Mouse (Mus musculus) forebrain, embryonic 14.5 days (tissue): ENCODE data around the gene Slbp. TPM values are rescaled to one million over a fixed set of nuclear protein-coding genes. Genes with fewer than 3 reads are reported as not detected.

Source experiments
- ATAC-seq: fragments of 200-750 bp; cut with Nextera tagmentation; 2 replicates; pipeline ENCODE4 v1.8.0; 2017; ENCODE audit warnings: mild to moderate bottlenecking, moderate library complexity
- DNase-seq: peaks from one replicate; pipeline ENCODE4 v3.0.0-alpha.2; 2015; ENCODE audit warnings: low spot score
- H3K27ac ChIP-seq: fragments of 300-500 bp; sonication (generic); 2 replicates; pipeline ENCODE4 v1.5.1; 2014; ENCODE audit warnings: low read depth, mild to moderate bottlenecking, control low read depth, low read length, moderate library complexity
- H3K27me3 ChIP-seq: fragments of 300-500 bp; sonication (generic); replicated peaks from 2 replicates; pipeline ENCODE4 v1.6.1; 2014; ENCODE audit warnings: low read length, control low read depth, mixed read lengths; ENCODE audit not compliant: control insufficient read depth, insufficient read depth
- H3K36me3 ChIP-seq: fragments of 300-500 bp; sonication (generic); 2 replicates; pipeline ENCODE4 v1.6.1; 2014; ENCODE audit warnings: low read length, control low read depth; ENCODE audit not compliant: control insufficient read depth, insufficient read depth
- H3K4me1 ChIP-seq: fragments of 300-500 bp; sonication (generic); 2 replicates; pipeline ENCODE4 v1.6.1; 2014; ENCODE audit warnings: antibody characterized with exemption, low read length, control low read depth; ENCODE audit not compliant: control insufficient read depth, insufficient read depth
- H3K4me2 ChIP-seq: fragments of 300-500 bp; sonication (generic); 2 replicates; pipeline ENCODE4 v1.6.1; 2014; ENCODE audit warnings: mild to moderate bottlenecking, control low read depth, low read length
- H3K4me3 ChIP-seq: fragments of 300-500 bp; sonication (generic); 2 replicates; pipeline ENCODE4 v1.5.1; 2014; ENCODE audit warnings: low read depth, low read length, control low read depth
- H3K9ac ChIP-seq: fragments of 300-500 bp; sonication (generic); 2 replicates; pipeline ENCODE4 v1.6.1; 2014; ENCODE audit warnings: mild to moderate bottlenecking, low read length, control low read depth, moderate library complexity
- H3K9me3 ChIP-seq: fragments of 300-500 bp; sonication (generic); replicated peaks from 2 replicates; pipeline ENCODE4 v1.6.1; 2016; ENCODE audit warnings: low read length, control low read depth, mixed read lengths; ENCODE audit not compliant: control insufficient read depth
- WGBS: fragments of 180-500 bp; shearing (Covaris S2); extraction: QIAGEN DNeasy Blood & Tissue Kit; methylation state at CpG from one replicate; pipeline ENCODE4 v1.1.7; 2014; 5-methylcytosine and 5-hydroxymethylcytosine counted together
- polyA plus RNA-seq: library from polyadenylated mRNA; unstranded; fragments of >200 nt; fragmentation: Nextera tagmentation; extraction: Ambion mirVana; gene quantifications from 2 replicates; pipeline ENCODE4 v1.2.1, GENCODE M21; 2014

The Slbp gene
- 154 and 159 TPM in 2 replicates for polyA plus RNA-seq

DNA sequence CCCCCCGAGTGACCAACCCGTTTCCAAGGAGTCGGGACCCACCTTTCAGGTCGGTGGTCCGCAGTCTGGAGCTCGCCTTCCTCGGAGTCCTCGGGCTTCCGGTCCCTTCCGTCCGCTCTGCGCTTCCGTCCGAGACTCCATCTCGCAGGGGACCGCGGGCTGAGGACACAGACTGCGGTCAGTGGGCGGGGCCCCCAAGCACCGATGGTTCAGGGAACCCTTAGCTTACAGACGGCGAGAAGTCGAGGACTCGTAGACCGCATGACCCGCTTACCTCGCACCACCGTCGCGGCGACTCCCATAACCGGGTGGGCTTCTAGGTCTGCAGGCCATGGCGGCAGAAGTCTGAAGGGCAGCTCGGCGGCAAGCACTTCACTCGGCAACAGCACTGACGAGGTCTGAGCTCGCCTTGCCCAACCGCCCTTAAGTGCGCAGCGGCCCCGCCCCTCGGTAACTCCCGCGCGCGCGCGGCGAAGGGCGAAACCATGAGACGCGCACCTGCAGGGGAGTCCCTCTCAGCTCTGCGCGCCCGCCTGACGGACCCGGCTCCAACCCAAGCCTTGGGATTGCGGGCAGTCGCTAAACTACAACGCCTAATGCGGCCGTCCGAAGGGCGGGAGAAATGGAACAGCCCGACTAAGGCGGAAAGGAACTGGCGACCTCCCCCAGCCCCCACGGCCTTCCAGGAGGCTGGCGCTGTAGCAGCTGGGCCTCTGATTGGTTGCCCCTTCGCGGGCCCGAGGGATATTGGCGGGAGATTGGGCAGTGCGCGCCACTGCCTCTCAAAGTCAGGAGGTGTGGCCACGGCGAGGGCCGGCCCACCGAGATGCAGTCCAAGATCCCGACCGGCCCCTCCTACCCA lies at the start of gene Slbp:
Slbp (minus strand) TSS at position 654 of the 862 bp plus-strand sequence.
- peaks cover 51% of the 10 kb centered on the region for H3K36me3 ChIP-seq
- WGBS: under 1% methylated on average over 82 of the region's 82 CpGs

GRCm38 (mm10) chr5:33701832-33702231 lies 49.5 kb upstream of the Slbp start:
- ATAC-seq: no peak
- 78% methylated on average over 11 of the region's 11 CpGs for WGBS
- Histone ChIP-seq H3K27me3 (no peaks in the 10 kb centered on the region), H3K9ac (no peak overlapping the region), H3K4me1 (peaks cover 60% of the 10 kb centered on the region), H3K9me3 (no peaks in the 10 kb centered on the region), H3K27ac (no peak overlapping the region), H3K4me2 (no peak overlapping the region), H3K36me3 (no peaks in the 10 kb centered on the region), H3K4me3 (no peak overlapping the region)
- no peak for DNase-seq

More for the DNA sequence above, at the start of gene Slbp:
- H3K9ac ChIP-seq: peak within 1 kb of the TSS; percentile 80
- DNase-seq (peak; percentile 97), ATAC-seq (peak; percentile 97)
- H3K27ac ChIP-seq: peak within 1 kb of the TSS; percentile 96
- H3K4me3 ChIP-seq: peak within 1 kb of the TSS; percentile 86
- peaks cover 22% of the 10 kb centered on the region for H3K4me1 ChIP-seq
- H3K4me2 ChIP-seq: peak within 1 kb of the TSS; percentile 53
- H3K9me3 ChIP-seq: no peaks in the 10 kb centered on the region
- H3K27me3 ChIP-seq: no peaks in the 10 kb centered on the region

DNA sequence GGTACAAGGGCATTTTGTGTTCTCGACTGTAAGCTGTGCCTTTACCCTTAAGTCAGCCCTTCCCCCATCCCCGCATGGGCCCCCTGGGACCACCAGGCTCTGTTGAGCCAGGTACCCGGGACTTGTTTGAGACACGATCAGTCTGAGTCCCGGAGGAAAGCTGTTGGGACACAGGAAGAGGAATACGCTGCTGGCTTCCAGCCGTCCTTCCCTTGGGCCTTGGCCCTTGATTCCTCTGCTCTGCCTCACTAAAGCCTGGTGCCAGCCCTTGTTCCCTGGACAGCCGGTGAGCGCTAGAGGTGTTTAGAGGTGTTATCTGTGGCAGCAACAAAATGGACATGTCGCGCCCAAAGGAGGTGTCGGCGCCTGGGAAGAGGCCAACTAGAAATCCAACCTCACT lies 47.6 kb upstream of the Slbp start:
- Histone ChIP-seq H3K4me1 (peaks cover 57% of the 10 kb centered on the region), H3K27ac (peak overlapping the region; percentile 31; the same call in 1 of the 2 replicates), H3K27me3 (no peaks in the 10 kb centered on the region), H3K9ac (0 out of 2 replicates have a peak overlapping the region, but pooled peaks have one; percentile 17), H3K9me3 (no peaks in the 10 kb centered on the region), H3K36me3 (no peaks in the 10 kb centered on the region), H3K4me3 (no peak overlapping the region), H3K4me2 (no peak overlapping the region)
- 40% methylated on average over 13 of the region's 13 CpGs for WGBS
- ATAC-seq: no peak
- DNase-seq: no peak

GRCm38 (mm10) chr5:33698669-33699068 lies 46.3 kb upstream of the Slbp start:
- no peak for DNase-seq
- Histone ChIP-seq H3K27ac (peak overlapping the region; percentile 70; the same call in 1 of the 2 replicates), H3K36me3 (no peaks in the 10 kb centered on the region), H3K9me3 (no peaks in the 10 kb centered on the region), H3K4me3 (no peak overlapping the region), H3K27me3 (no peaks in the 10 kb centered on the region), H3K9ac (no peak overlapping the region), H3K4me2 (no peak overlapping the region), H3K4me1 (peaks cover 52% of the 10 kb centered on the region)
- no peak for ATAC-seq
- 58% methylated on average over 5 of the region's 5 CpGs for WGBS

- no peaks in the 10 kb centered on the region for H3K9me3 ChIP-seq
- H3K4me3 ChIP-seq: no peak overlapping the region
- H3K27ac ChIP-seq: peak overlapping the region; percentile 70; the same call in 1 of the 2 replicates
- H3K27me3 ChIP-seq: no peaks in the 10 kb centered on the region
- H3K4me1 ChIP-seq: peaks cover 52% of the 10 kb centered on the region
- H3K9ac ChIP-seq: no peak overlapping the region
- ATAC-seq (peak; percentile 78), DNase-seq (peak; percentile 91)
- 3% methylated on average over 13 of the region's 13 CpGs for WGBS
- no peaks in the 10 kb centered on the region for H3K36me3 ChIP-seq
- peak overlapping the region; percentile 6; the same call in 1 of the 2 replicates for H3K4me2 ChIP-seq
Observed at GRCm38 (mm10) chr5:33697947-33698512, 45.7 kb upstream of the Slbp start.

- Histone ChIP-seq H3K4me2 (peak overlapping the region; percentile 6; the same call in 1 of the 2 replicates), H3K4me3 (no peak overlapping the region), H3K9me3 (no peaks in the 10 kb centered on the region), H3K4me1 (peaks cover 57% of the 10 kb centered on the region), H3K36me3 (no peaks in the 10 kb centered on the region), H3K27ac (peak overlapping the region; percentile 70; the same call in 1 of the 2 replicates), H3K27me3 (no peaks in the 10 kb centered on the region), H3K9ac (no peak overlapping the region)
- WGBS: 0% methylated on average over 1 of the region's 1 CpGs
- DNase-seq (no peak), ATAC-seq (no peak)
Observed at GRCm38 (mm10) chr5:33697534-33697933, 45.2 kb upstream of the Slbp start.

DNA sequence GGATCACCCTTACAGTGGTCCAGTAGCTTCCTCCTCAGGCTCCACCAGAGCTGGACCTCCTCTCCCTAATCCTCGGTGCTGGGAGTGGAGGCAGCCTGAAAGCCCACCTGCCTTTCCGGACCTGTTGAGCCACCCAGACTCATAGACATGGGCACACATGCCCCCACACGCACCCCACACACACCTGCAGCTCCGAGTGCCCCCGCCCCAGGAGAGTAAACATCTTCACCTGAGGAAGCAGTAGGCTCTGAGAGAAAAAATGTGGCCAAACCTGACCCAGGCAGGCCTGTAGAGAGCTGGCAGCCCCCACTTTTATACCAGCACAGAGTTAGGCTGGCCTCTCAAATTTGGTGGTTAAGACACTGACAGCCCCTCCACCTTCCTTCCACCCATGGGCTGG lies 44.1 kb upstream of the Slbp start:
- Histone ChIP-seq H3K4me2 (no peak overlapping the region), H3K4me1 (peaks cover 60% of the 10 kb centered on the region), H3K36me3 (no peaks in the 10 kb centered on the region), H3K9me3 (no peaks in the 10 kb centered on the region), H3K4me3 (no peak overlapping the region), H3K27me3 (no peaks in the 10 kb centered on the region), H3K27ac (peak overlapping the region; percentile 45; the same call in 1 of the 2 replicates), H3K9ac (no peak overlapping the region)
- ATAC-seq: no peak
- 34% methylated on average over 5 of the region's 5 CpGs for WGBS
- DNase-seq: no peak

DNA sequence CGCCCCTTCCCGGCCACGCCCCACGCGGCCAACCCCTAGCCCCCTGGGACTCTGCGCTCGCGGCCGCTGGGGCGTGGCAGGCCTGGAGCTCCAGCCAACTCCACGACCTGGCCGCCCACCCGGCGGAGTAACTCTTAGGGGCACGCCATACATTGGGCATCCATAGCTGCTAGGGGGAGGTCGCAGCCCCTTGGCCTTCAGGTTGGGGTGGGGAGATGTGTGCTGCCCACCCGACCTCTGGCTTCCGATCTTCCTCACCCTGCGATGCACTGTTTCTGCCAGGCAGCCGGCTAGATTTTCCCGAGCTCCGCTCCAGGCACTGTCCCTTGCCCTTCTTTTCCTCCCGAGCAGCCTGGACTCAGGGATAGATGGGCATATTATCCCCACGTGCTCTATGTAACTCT lies 43.3 kb upstream of the Slbp start:
- Histone ChIP-seq H3K4me1 (peaks cover 62% of the 10 kb centered on the region), H3K27ac (peak overlapping the region; percentile 90), H3K4me2 (peak overlapping the region; percentile 83)

More for the DNA sequence above, 43.3 kb upstream of the Slbp start:
- no peaks in the 10 kb centered on the region for H3K36me3 ChIP-seq
- DNase-seq: no peak
- under 1% methylated on average over 22 of the region's 24 CpGs for WGBS
- peak overlapping the region; percentile 43 for H3K4me3 ChIP-seq
- no peaks in the 10 kb centered on the region for H3K27me3 ChIP-seq
- peak overlapping the region; percentile 65 for H3K9ac ChIP-seq
- no peaks in the 10 kb centered on the region for H3K9me3 ChIP-seq
- ATAC-seq: no peak; the same call in 1 of the 2 replicates
